Mouse (Mus musculus): Measurements from ENCODE around the gene Ctnnbl1.

Gene Ctnnbl1

GRCm38 (mm10) chr2:157750926-157751588, 13.9 kb downstream of the Ctnnbl1 start:
- peak; percentile 14 to 25 for DNase-seq

GRCm38 (mm10) chr2:157751589-157752373, 14.6 kb downstream of the Ctnnbl1 start:
- DNase-seq: peak; percentile 38 to 47

GRCm38 (mm10) chr2:157752374-157752743, 15.2 kb downstream of the Ctnnbl1 start:
- no peak for DNase-seq

- peak; percentile 39 to 59 for DNase-seq
Measured at GRCm38 (mm10) chr2:157755771-157756170, 18.6 kb downstream of the Ctnnbl1 start.

GRCm38 (mm10) chr2:157756193-157756592, 19.0 kb downstream of the Ctnnbl1 start:
- peak in 1 of 2 experiments; percentile 36 for DNase-seq

GRCm38 (mm10) chr2:157758395-157758794, 21.2 kb downstream of the Ctnnbl1 start:
- no peak for DNase-seq

- DNase-seq: no peak
Measured at GRCm38 (mm10) chr2:157759717-157760116, 22.5 kb downstream of the Ctnnbl1 start.

GRCm38 (mm10) chr2:157762903-157763302, 25.7 kb downstream of the Ctnnbl1 start:
- no peak for DNase-seq

GRCm38 (mm10) chr2:157766591-157766990, 29.4 kb downstream of the Ctnnbl1 start:
- no peak for DNase-seq

- peak; percentile 21 to 32 for DNase-seq
Measured at GRCm38 (mm10) chr2:157768682-157769429, 31.7 kb downstream of the Ctnnbl1 start.

GRCm38 (mm10) chr2:157770761-157771160, 33.6 kb downstream of the Ctnnbl1 start:
- peak in 1 of 2 experiments; percentile 14 for DNase-seq

- no peak for DNase-seq
Measured at GRCm38 (mm10) chr2:157773661-157774060, 36.5 kb downstream of the Ctnnbl1 start.

GRCm38 (mm10) chr2:157775957-157776356, 38.8 kb downstream of the Ctnnbl1 start:
- no peak for DNase-seq

- DNase-seq: no peak
Measured at GRCm38 (mm10) chr2:157780956-157781355, 43.8 kb downstream of the Ctnnbl1 start.

- DNase-seq: no peak
Measured at GRCm38 (mm10) chr2:157783152-157783551, 46.0 kb downstream of the Ctnnbl1 start.

- no peak for DNase-seq
Measured at GRCm38 (mm10) chr2:157784238-157784637, 47.0 kb downstream of the Ctnnbl1 start.

- DNase-seq: no peak
Measured at GRCm38 (mm10) chr2:157784647-157785046, 47.4 kb downstream of the Ctnnbl1 start.

GRCm38 (mm10) chr2:157789226-157789625, 52.0 kb downstream of the Ctnnbl1 start:
- DNase-seq: no peak

GRCm38 (mm10) chr2:157790836-157791495, 53.8 kb downstream of the Ctnnbl1 start:
- no peak for DNase-seq

- DNase-seq: no peak
Measured at GRCm38 (mm10) chr2:157791528-157792162, 54.4 kb downstream of the Ctnnbl1 start.

GRCm38 (mm10) chr2:157792840-157793552, 55.8 kb downstream of the Ctnnbl1 start:
- no peak for DNase-seq

Data from kidney, postnatal 36 days (tissue).